Mouse (Mus musculus): Measurements from ENCODE around the gene Plekhb2. TPM values are rescaled to one million over a fixed set of nuclear protein-coding genes. Genes with fewer than 3 reads are reported as not detected.

Gene Plekhb2
- total and polyA plus RNA-seq, 2 experiments from 2014 or later = 85.1 to 97.3 TPM

- H3K27ac ChIP-seq (ENCODE audit: low read depth, low read length) = no peak overlapping the region
- H3K4me1 ChIP-seq (ENCODE audit: insufficient read depth, low read length) = no peaks in the 10 kb centered on the region
- H3K27me3 ChIP-seq (ENCODE audit: insufficient read depth, low read length) = no peaks in the 10 kb centered on the region
- 84% methylated on average over 9 of the region's 9 CpGs for WGBS
- H3K4me3 ChIP-seq (ENCODE audit: low read depth, low read length) = no peak overlapping the region
- no peak for TF ChIP-seq CTCF (IDR thresholded peaks at IDR 0.05)
- H3K36me3 ChIP-seq (ENCODE audit: insufficient read depth, low read length) = peaks cover 68% of the 10 kb centered on the region
- H3K9ac ChIP-seq (replicated peaks; ENCODE audit: low read length, poor library complexity, severe bottlenecking) = no peak overlapping the region
- ATAC-seq (ENCODE audit: low FRiP score) = no peak
- no peaks in the 10 kb centered on the region for H3K9me3 ChIP-seq (ENCODE audit: low read length)
- DNase-seq (ENCODE audit: low spot score) = no peak
- H3K4me2 ChIP-seq (ENCODE audit: low read depth, low read length, poor library complexity, severe bottlenecking) = no peak overlapping the region
These were observed 16.1 kb downstream of the Plekhb2 start for GRCm38 (mm10) chr1:34865866-34866265.

GRCm38 (mm10) chr1:34866815-34867573 is 17.2 kb downstream of the Plekhb2 start:
- Histone ChIP-seq H3K9ac (replicated peaks; ENCODE audit: low read length, poor library complexity, severe bottlenecking) (no peak overlapping the region), H3K9me3 (ENCODE audit: low read length) (no peaks in the 10 kb centered on the region), H3K36me3 (ENCODE audit: insufficient read depth, low read length) (peaks cover 68% of the 10 kb centered on the region), H3K4me3 (ENCODE audit: low read depth, low read length) (no peak overlapping the region), H3K4me2 (ENCODE audit: low read depth, low read length, poor library complexity, severe bottlenecking) (no peak overlapping the region), H3K27me3 (ENCODE audit: insufficient read depth, low read length) (no peaks in the 10 kb centered on the region), H3K27ac (ENCODE audit: low read depth, low read length) (no peak overlapping the region), H3K4me1 (ENCODE audit: insufficient read depth, low read length) (no peaks in the 10 kb centered on the region)
- TF ChIP-seq CTCF (IDR thresholded peaks at IDR 0.05) = peak; percentile 96
- DNase-seq (ENCODE audit: low spot score) (peak; percentile 93), ATAC-seq (ENCODE audit: low FRiP score) (peak; percentile 79)
- WGBS = 58% methylated on average over 10 of the region's 10 CpGs

DNA sequence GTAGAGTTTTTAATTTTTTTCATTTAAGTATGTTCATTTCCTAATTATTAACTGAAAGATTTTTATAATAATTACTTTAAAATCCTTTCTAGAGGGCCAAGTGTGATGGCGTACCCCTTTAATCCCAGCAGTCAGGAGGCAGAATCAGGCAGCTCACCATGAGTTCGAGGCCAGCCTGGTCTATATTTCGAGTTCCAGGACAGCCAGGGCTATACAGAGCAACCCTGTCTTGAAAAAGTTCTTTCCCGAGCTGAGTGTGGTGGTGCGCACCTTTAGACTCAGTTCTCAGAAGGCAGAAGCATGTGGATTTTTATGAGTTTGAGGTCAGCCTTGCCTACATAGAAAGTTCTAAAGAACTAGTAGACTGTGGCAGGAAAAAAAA is 17.8 kb downstream of the Plekhb2 start:
- Histone ChIP-seq H3K36me3 (ENCODE audit: insufficient read depth, low read length) (peaks cover 65% of the 10 kb centered on the region), H3K4me2 (ENCODE audit: low read depth, low read length, poor library complexity, severe bottlenecking) (no peak overlapping the region)
- 97% methylated on average over 5 of the region's 5 CpGs for WGBS

DNA sequence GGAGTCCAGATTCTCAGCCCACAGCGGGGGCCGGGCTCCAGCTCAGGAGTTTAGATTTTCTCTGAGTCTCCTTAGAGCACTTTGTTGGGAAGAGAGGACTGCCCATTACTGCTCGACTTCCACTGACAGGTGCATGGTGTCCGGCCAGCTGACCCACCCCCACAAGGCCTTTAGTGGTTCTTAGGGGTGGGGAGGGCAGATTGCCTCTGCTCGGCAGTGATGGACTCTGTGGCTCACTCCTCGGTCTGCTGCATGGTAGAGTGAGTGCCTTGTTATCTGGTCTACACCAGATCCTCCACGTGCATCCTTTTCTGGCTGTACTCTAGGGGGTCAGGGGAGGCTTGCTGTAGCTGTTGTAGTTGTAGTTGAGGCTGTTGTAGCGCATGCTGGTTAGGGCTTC is 18.6 kb downstream of the Plekhb2 start:
- Histone ChIP-seq H3K27me3 (ENCODE audit: insufficient read depth, low read length) (no peaks in the 10 kb centered on the region), H3K9me3 (ENCODE audit: low read length) (no peaks in the 10 kb centered on the region), H3K4me2 (ENCODE audit: low read depth, low read length, poor library complexity, severe bottlenecking) (no peak overlapping the region), H3K4me1 (ENCODE audit: insufficient read depth, low read length) (no peaks in the 10 kb centered on the region), H3K4me3 (ENCODE audit: low read depth, low read length) (no peak overlapping the region), H3K9ac (replicated peaks; ENCODE audit: low read length, poor library complexity, severe bottlenecking) (no peak overlapping the region), H3K36me3 (ENCODE audit: insufficient read depth, low read length) (peaks cover 65% of the 10 kb centered on the region), H3K27ac (ENCODE audit: low read depth, low read length) (no peak overlapping the region)
- DNase-seq (ENCODE audit: low spot score) (no peak), ATAC-seq (ENCODE audit: low FRiP score) (no peak)
- no peak for TF ChIP-seq CTCF (IDR thresholded peaks at IDR 0.05)
- 91% methylated on average over 8 of the region's 8 CpGs for WGBS

More for the DNA sequence above, 17.8 kb downstream of the Plekhb2 start:
- ATAC-seq (ENCODE audit: low FRiP score) = 0 out of 2 replicates have a peak, but pooled peaks have one; percentile 26
- Histone ChIP-seq H3K9me3 (ENCODE audit: low read length) (no peaks in the 10 kb centered on the region), H3K4me1 (ENCODE audit: insufficient read depth, low read length) (no peaks in the 10 kb centered on the region), H3K4me3 (ENCODE audit: low read depth, low read length) (no peak overlapping the region), H3K9ac (replicated peaks; ENCODE audit: low read length, poor library complexity, severe bottlenecking) (no peak overlapping the region), H3K27me3 (ENCODE audit: insufficient read depth, low read length) (no peaks in the 10 kb centered on the region), H3K27ac (ENCODE audit: low read depth, low read length) (no peak overlapping the region)
- no peak for DNase-seq (ENCODE audit: low spot score)
- TF ChIP-seq CTCF (IDR thresholded peaks at IDR 0.05) = no peak

DNA sequence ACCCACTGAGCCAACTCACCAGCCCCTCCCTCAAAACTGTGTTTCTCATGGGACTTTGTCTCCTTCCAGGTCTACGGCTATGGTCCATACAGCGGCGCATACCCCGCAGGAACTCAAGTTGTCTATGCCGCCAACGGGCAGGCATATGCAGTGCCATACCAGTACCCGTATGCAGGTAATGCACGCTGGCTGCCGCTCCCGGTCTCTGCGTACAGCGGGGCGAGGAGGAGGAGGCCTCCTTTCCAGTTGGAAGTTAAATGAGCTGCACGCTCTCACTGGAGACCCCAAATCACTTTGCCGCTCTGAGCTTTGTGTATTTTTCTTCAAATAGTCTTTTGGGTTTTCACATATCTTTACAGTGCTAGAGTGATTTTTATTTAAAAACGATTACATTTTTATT is 19.5 kb downstream of the Plekhb2 start:
- H3K9me3 ChIP-seq (ENCODE audit: low read length) = no peaks in the 10 kb centered on the region
- no peaks in the 10 kb centered on the region for H3K27me3 ChIP-seq (ENCODE audit: insufficient read depth, low read length)
- H3K27ac ChIP-seq (ENCODE audit: low read depth, low read length) = no peak overlapping the region
- no peaks in the 10 kb centered on the region for H3K4me1 ChIP-seq (ENCODE audit: insufficient read depth, low read length)
- ATAC-seq (ENCODE audit: low FRiP score) = no peak
- no peak overlapping the region for H3K4me2 ChIP-seq (ENCODE audit: low read depth, low read length, poor library complexity, severe bottlenecking)
- no peak for DNase-seq (ENCODE audit: low spot score)
- no peak overlapping the region for H3K9ac ChIP-seq (replicated peaks; ENCODE audit: low read length, poor library complexity, severe bottlenecking)
- H3K4me3 ChIP-seq (ENCODE audit: low read depth, low read length) = no peak overlapping the region
- H3K36me3 ChIP-seq (ENCODE audit: insufficient read depth, low read length) = peaks cover 60% of the 10 kb centered on the region
- WGBS = 95% methylated on average over 16 of the region's 16 CpGs
- no peak for TF ChIP-seq CTCF (IDR thresholded peaks at IDR 0.05)

- Histone ChIP-seq H3K27me3 (ENCODE audit: insufficient read depth, low read length) (no peaks in the 10 kb centered on the region), H3K9me3 (ENCODE audit: low read length) (no peaks in the 10 kb centered on the region), H3K36me3 (ENCODE audit: insufficient read depth, low read length) (peaks cover 60% of the 10 kb centered on the region), H3K27ac (ENCODE audit: low read depth, low read length) (no peak overlapping the region), H3K4me1 (ENCODE audit: insufficient read depth, low read length) (no peaks in the 10 kb centered on the region), H3K4me3 (ENCODE audit: low read depth, low read length) (no peak overlapping the region), H3K9ac (replicated peaks; ENCODE audit: low read length, poor library complexity, severe bottlenecking) (no peak overlapping the region), H3K4me2 (ENCODE audit: low read depth, low read length, poor library complexity, severe bottlenecking) (no peak overlapping the region)
- WGBS = 97% methylated on average over 9 of the region's 9 CpGs
- no peak for ATAC-seq (ENCODE audit: low FRiP score)
- DNase-seq (ENCODE audit: low spot score) = no peak
- no peak for TF ChIP-seq CTCF (IDR thresholded peaks at IDR 0.05)
These were observed 21.4 kb downstream of the Plekhb2 start for GRCm38 (mm10) chr1:34871170-34871569.
